Mouse (Mus musculus): ENCODE results near the gene Selenom.

DNA sequence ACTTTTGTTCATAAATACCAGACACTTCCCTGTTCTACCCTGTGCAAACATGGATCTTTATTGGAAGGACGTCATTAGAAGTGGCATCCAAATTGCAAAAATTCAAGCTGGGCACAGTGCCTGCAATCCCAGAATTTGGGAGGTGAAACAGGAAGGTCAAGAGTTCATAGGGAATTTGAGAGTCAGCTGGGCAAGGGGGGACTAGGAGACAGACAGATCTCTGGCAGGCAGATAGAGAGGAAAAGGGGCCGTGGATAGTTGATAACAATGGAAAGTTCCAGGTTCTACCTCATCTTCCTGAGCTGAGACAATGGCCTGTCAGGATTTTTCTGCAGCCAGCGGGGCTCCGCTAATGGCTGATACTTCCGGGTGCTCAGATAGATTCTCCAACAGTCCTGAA lies 35.3 kb downstream of the Selenom start:
- TF ChIP-seq CTCF (conservative IDR thresholded peaks at IDR 0.05; ENCODE audit: low read length) (no peak), NANOG (IDR thresholded peaks at IDR 0.05; ENCODE audit: borderline replicate concordance, low read length) (no peak), POU5F1 (IDR thresholded peaks at IDR 0.05; ENCODE audit: borderline replicate concordance, low read length) (no peak)

Measured in E14TG2a.4 (cell line).